Mouse (Mus musculus): ENCODE results near the gene 4930507D05Rik. TPM values are rescaled to one million over a fixed set of nuclear protein-coding genes. Genes with fewer than 3 reads are reported as not detected.

4930507D05Rik gene
- polyA plus RNA-seq, 1 experiment: 0.27 TPM

- Histone ChIP-seq H3K27me3 (ENCODE audit: control insufficient read depth, insufficient read depth, low read length) (no peaks in the 10 kb centered on the region), H3K4me3 (ENCODE audit: control insufficient read depth, insufficient read depth, low read length) (no peak overlapping the region), H3K27ac (ENCODE audit: control insufficient read depth, insufficient read depth, low read length) (no peak overlapping the region), H3K36me3 (ENCODE audit: control insufficient read depth, insufficient read depth, low read length) (no peaks in the 10 kb centered on the region), H3K4me1 (replicated peaks; ENCODE audit: control insufficient read depth, insufficient read depth, low read length) (no peaks in the 10 kb centered on the region)
- 57% methylated on average over 8 of the region's 8 CpGs for WGBS
- no peak for TF ChIP-seq CTCF (IDR thresholded peaks at IDR 0.05; ENCODE audit: borderline replicate concordance, control insufficient read depth, extremely low read depth, insufficient read depth, low read length, poor library complexity)
- no peak for TF ChIP-seq POLR2A (IDR thresholded peaks at IDR 0.05; ENCODE audit: control insufficient read depth, extremely low read depth, insufficient read depth, low read length, poor library complexity)
- no peak for DNase-seq
These were observed 36.2 kb upstream of the 4930507D05Rik start for GRCm38 (mm10) chr10:62412906-62413605.

GRCm38 (mm10) chr10:62413606-62413982 is 35.7 kb upstream of the 4930507D05Rik start:
- Histone ChIP-seq H3K27me3 (ENCODE audit: control insufficient read depth, insufficient read depth, low read length) (no peaks in the 10 kb centered on the region), H3K27ac (ENCODE audit: control insufficient read depth, insufficient read depth, low read length) (no peak overlapping the region), H3K4me1 (replicated peaks; ENCODE audit: control insufficient read depth, insufficient read depth, low read length) (no peaks in the 10 kb centered on the region), H3K4me3 (ENCODE audit: control insufficient read depth, insufficient read depth, low read length) (no peak overlapping the region), H3K36me3 (ENCODE audit: control insufficient read depth, insufficient read depth, low read length) (no peaks in the 10 kb centered on the region)
- DNase-seq: no peak
- TF ChIP-seq POLR2A (IDR thresholded peaks at IDR 0.05; ENCODE audit: control insufficient read depth, extremely low read depth, insufficient read depth, low read length, poor library complexity) (no peak), CTCF (IDR thresholded peaks at IDR 0.05; ENCODE audit: borderline replicate concordance, control insufficient read depth, extremely low read depth, insufficient read depth, low read length, poor library complexity) (no peak)
- WGBS: 60% methylated on average over 4 of the region's 4 CpGs

GRCm38 (mm10) chr10:62418831-62419356 is 30.4 kb upstream of the 4930507D05Rik start:
- no peak overlapping the region for H3K27ac ChIP-seq (ENCODE audit: control insufficient read depth, insufficient read depth, low read length)
- DNase-seq: no peak
- H3K4me1 ChIP-seq (replicated peaks; ENCODE audit: control insufficient read depth, insufficient read depth, low read length): no peaks in the 10 kb centered on the region
- 89% methylated on average over 7 of the region's 7 CpGs for WGBS
- H3K36me3 ChIP-seq (ENCODE audit: control insufficient read depth, insufficient read depth, low read length): no peaks in the 10 kb centered on the region
- H3K27me3 ChIP-seq (ENCODE audit: control insufficient read depth, insufficient read depth, low read length): no peaks in the 10 kb centered on the region
- TF ChIP-seq CTCF (IDR thresholded peaks at IDR 0.05; ENCODE audit: borderline replicate concordance, control insufficient read depth, extremely low read depth, insufficient read depth, low read length, poor library complexity): no peak
- no peak for TF ChIP-seq POLR2A (IDR thresholded peaks at IDR 0.05; ENCODE audit: control insufficient read depth, extremely low read depth, insufficient read depth, low read length, poor library complexity)
- no peak overlapping the region for H3K4me3 ChIP-seq (ENCODE audit: control insufficient read depth, insufficient read depth, low read length)

- no peak overlapping the region for H3K4me3 ChIP-seq (ENCODE audit: control insufficient read depth, insufficient read depth, low read length)
- TF ChIP-seq POLR2A (IDR thresholded peaks at IDR 0.05; ENCODE audit: control insufficient read depth, extremely low read depth, insufficient read depth, low read length, poor library complexity) (no peak), CTCF (IDR thresholded peaks at IDR 0.05; ENCODE audit: borderline replicate concordance, control insufficient read depth, extremely low read depth, insufficient read depth, low read length, poor library complexity) (no peak)
- H3K27ac ChIP-seq (ENCODE audit: control insufficient read depth, insufficient read depth, low read length): no peak overlapping the region
- H3K27me3 ChIP-seq (ENCODE audit: control insufficient read depth, insufficient read depth, low read length): no peaks in the 10 kb centered on the region
- WGBS: 96% methylated on average over 5 of the region's 5 CpGs
- no peak for DNase-seq
- H3K36me3 ChIP-seq (ENCODE audit: control insufficient read depth, insufficient read depth, low read length): no peaks in the 10 kb centered on the region
- no peaks in the 10 kb centered on the region for H3K4me1 ChIP-seq (replicated peaks; ENCODE audit: control insufficient read depth, insufficient read depth, low read length)
These were observed 29.9 kb upstream of the 4930507D05Rik start for GRCm38 (mm10) chr10:62419422-62419821.

GRCm38 (mm10) chr10:62420399-62420798 is 28.9 kb upstream of the 4930507D05Rik start:
- H3K27ac ChIP-seq (ENCODE audit: control insufficient read depth, insufficient read depth, low read length): no peak overlapping the region
- DNase-seq: no peak
- H3K27me3 ChIP-seq (ENCODE audit: control insufficient read depth, insufficient read depth, low read length): no peaks in the 10 kb centered on the region
- no peak overlapping the region for H3K4me3 ChIP-seq (ENCODE audit: control insufficient read depth, insufficient read depth, low read length)
- 67% methylated on average over 6 of the region's 6 CpGs for WGBS
- H3K36me3 ChIP-seq (ENCODE audit: control insufficient read depth, insufficient read depth, low read length): no peaks in the 10 kb centered on the region
- no peaks in the 10 kb centered on the region for H3K4me1 ChIP-seq (replicated peaks; ENCODE audit: control insufficient read depth, insufficient read depth, low read length)
- no peak for TF ChIP-seq CTCF (IDR thresholded peaks at IDR 0.05; ENCODE audit: borderline replicate concordance, control insufficient read depth, extremely low read depth, insufficient read depth, low read length, poor library complexity)
- no peak for TF ChIP-seq POLR2A (IDR thresholded peaks at IDR 0.05; ENCODE audit: control insufficient read depth, extremely low read depth, insufficient read depth, low read length, poor library complexity)

GRCm38 (mm10) chr10:62421127-62421526 is 28.2 kb upstream of the 4930507D05Rik start:
- no peak for DNase-seq
- TF ChIP-seq POLR2A (IDR thresholded peaks at IDR 0.05; ENCODE audit: control insufficient read depth, extremely low read depth, insufficient read depth, low read length, poor library complexity) (no peak), CTCF (IDR thresholded peaks at IDR 0.05; ENCODE audit: borderline replicate concordance, control insufficient read depth, extremely low read depth, insufficient read depth, low read length, poor library complexity) (no peak)
- no peaks in the 10 kb centered on the region for H3K27me3 ChIP-seq (ENCODE audit: control insufficient read depth, insufficient read depth, low read length)
- WGBS: 88% methylated on average over 3 of the region's 3 CpGs
- no peak overlapping the region for H3K4me3 ChIP-seq (ENCODE audit: control insufficient read depth, insufficient read depth, low read length)
- H3K4me1 ChIP-seq (replicated peaks; ENCODE audit: control insufficient read depth, insufficient read depth, low read length): no peaks in the 10 kb centered on the region
- no peak overlapping the region for H3K27ac ChIP-seq (ENCODE audit: control insufficient read depth, insufficient read depth, low read length)
- no peaks in the 10 kb centered on the region for H3K36me3 ChIP-seq (ENCODE audit: control insufficient read depth, insufficient read depth, low read length)

Data from thymus, adult 2 months (tissue).